Mouse (Mus musculus) spleen, adult 2 months (tissue): ENCODE measurements around the gene Man2a2.

Experiments
- CTCF ChIP-seq: fragments of 200-500 bp; IDR thresholded peaks from 2 replicates; pipeline ENCODE4 v1.5.1; 2011; ENCODE audit warnings: mild to moderate bottlenecking, inconsistent platforms; ENCODE audit not compliant: insufficient read depth, insufficient read length, insufficient replicate concordance; ENCODE audit errors: extremely low read depth
- POLR2A ChIP-seq: fragments of 200-500 bp; IDR thresholded peaks from 2 replicates; pipeline ENCODE4 v1.6.1; 2011; ENCODE audit warnings: low read depth, low read length, inconsistent platforms

DNA sequence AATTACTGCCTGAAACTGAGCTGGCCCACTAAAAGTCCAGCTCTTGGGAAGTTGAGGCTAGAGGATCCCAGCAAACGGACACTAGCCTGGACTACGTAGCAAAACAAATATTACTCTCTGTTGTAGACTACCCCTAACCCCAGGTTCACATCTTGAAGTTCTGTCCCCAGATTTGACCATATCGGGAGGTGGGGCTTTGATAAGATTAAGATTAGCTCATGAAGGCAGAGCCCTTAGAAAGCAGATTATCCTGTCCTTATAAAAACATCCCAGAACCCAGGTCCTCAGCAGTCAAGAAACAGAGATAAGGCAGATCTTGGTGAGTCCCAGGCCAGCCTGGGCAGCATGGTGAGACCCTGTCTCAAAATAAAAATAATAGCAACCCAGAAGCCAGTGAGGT lies 991 bp upstream of the Man2a2 start:
- no peak for TF ChIP-seq CTCF
- TF ChIP-seq POLR2A, result no peak
